Mouse (Mus musculus) small intestine, adult 2 months (tissue): ENCODE results near the gene Ranbp17.

Experiments used
- CTCF ChIP-seq: fragments of 200-500 bp; IDR thresholded peaks from 2 replicates; pipeline ENCODE4 v1.5.1; 2012; ENCODE audit warnings: low read depth, mild to moderate bottlenecking, control low read depth, inconsistent platforms, low read length, moderate library complexity, mixed read lengths; ENCODE audit not compliant: insufficient replicate concordance, insufficient read length; ENCODE audit errors: extremely low read depth
- POLR2A ChIP-seq: fragments of 200-500 bp; IDR thresholded peaks from 2 replicates; pipeline ENCODE4 v1.6.1; 2012; ENCODE audit warnings: low read depth, mild to moderate bottlenecking, control low read depth, inconsistent platforms, low read length, moderate library complexity

DNA sequence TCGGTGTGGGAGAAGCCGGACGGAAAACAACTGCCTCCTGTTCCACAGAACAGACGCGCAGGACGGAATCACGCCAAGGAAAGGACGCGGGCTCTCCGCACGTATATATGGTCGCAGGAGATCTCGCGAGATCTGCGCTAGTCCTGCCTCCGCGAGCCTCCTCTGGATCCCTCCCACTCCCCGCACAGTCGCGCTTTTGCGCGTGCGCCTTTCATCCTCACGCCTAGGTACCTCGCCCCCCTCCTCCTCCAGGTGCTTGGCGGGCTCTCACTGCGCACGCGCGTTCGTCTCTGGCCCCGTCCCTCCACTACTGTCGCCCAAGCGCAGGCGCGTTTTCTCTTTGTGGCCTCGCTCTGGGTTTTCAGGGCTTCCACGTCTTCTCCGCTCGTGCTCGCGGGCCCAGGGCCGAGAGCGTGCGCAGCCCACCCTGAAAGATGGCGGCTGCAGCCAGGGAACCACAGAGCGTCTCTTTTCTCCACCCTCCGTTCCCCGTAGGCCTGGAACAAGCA lies 350.5 kb downstream of the Ranbp17 start, which contains the start of gene Npm1:
- TF ChIP-seq POLR2A, result peak; percentile 93
- TF ChIP-seq CTCF, result no peak
